Mouse (Mus musculus) neural tube, embryonic 14.5 days (tissue): Measurements from ENCODE around the gene Dscam. TPM values are rescaled to one million over a fixed set of nuclear protein-coding genes. Genes with fewer than 3 reads are reported as not detected.

Experiments used
- ATAC-seq: fragments of 200-750 bp; cut with Nextera tagmentation; 2 replicates; pipeline ENCODE4 v1.8.0; 2017; ENCODE audit warnings: low read depth, mild to moderate bottlenecking, moderate TSS enrichment, moderate library complexity
- H3K27ac ChIP-seq: fragments of 300-500 bp; sonication (generic); 2 replicates; pipeline ENCODE4 v1.5.1; 2014; ENCODE audit warnings: low read depth, mild to moderate bottlenecking, control low read depth, low read length, moderate library complexity, mixed read lengths
- H3K27me3 ChIP-seq: fragments of 300-500 bp; sonication (generic); 2 replicates; pipeline ENCODE4 v1.6.1; 2014; ENCODE audit warnings: low read length; ENCODE audit not compliant: control insufficient read depth, insufficient read depth
- H3K36me3 ChIP-seq: fragments of 300-500 bp; sonication (generic); 2 replicates; pipeline ENCODE4 v1.6.1; 2014; ENCODE audit warnings: low read length, mixed read lengths; ENCODE audit not compliant: control insufficient read depth, insufficient read depth
- H3K4me1 ChIP-seq: fragments of 300-500 bp; sonication (generic); 2 replicates; pipeline ENCODE4 v1.6.1; 2014; ENCODE audit warnings: low read length; ENCODE audit not compliant: control insufficient read depth, insufficient read depth
- H3K4me2 ChIP-seq: fragments of 300-500 bp; sonication (generic); 2 replicates; pipeline ENCODE4 v1.6.1; 2014; ENCODE audit warnings: mild to moderate bottlenecking, low read depth, low read length, control low read depth
- H3K4me3 ChIP-seq: fragments of 300-500 bp; sonication (generic); 2 replicates; pipeline ENCODE4 v1.5.1; 2014; ENCODE audit warnings: low read depth, low read length, control low read depth, mixed read lengths
- H3K9ac ChIP-seq: fragments of 300-500 bp; sonication (generic); replicated peaks from 2 replicates; pipeline ENCODE4 v1.6.1; 2014; ENCODE audit warnings: low read depth, mild to moderate bottlenecking, control low read depth, low read length, mixed read lengths
- H3K9me3 ChIP-seq: fragments of 300-500 bp; sonication (generic); 2 replicates; pipeline ENCODE4 v1.6.1; 2016; ENCODE audit warnings: low read length; ENCODE audit not compliant: control insufficient read depth
- WGBS: fragments of 180-500 bp; shearing (Covaris S2); extraction: QIAGEN DNeasy Blood & Tissue Kit; methylation state at CpG from one replicate; pipeline ENCODE4 v1.1.7; 2014; 5-methylcytosine and 5-hydroxymethylcytosine counted together
- polyA plus RNA-seq: library from polyadenylated mRNA; unstranded; fragments of >200 nt; fragmentation: Nextera tagmentation; extraction: Ambion mirVana; gene quantifications from 2 replicates; pipeline ENCODE4 v1.2.1, GENCODE M21; 2014

Dscam gene
- polyA plus RNA-seq, 1 experiment from 2014 or later: 19.9 TPM

DNA sequence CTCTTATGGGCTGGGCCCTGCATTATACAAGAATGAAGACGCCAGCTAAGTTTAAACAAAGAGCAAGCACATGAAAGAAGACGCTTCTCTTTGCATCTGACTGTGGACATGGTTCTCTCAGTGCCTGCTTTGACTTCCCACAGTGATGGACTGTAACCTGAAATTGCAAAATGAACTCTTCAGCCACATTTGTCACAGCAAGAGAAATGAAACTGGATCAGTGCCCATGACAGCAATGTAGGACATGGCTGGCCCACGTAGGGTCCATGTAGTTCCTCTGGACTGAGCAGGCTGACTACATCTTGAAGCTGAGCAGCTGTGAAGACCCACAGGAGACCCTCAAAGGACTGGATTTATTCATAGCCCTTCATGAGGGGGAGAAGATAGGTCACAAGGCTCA, 108.3 kb downstream of the Dscam start:
- Histone ChIP-seq H3K27me3 (no peaks in the 10 kb centered on the region), H3K27ac (no peak overlapping the region), H3K4me2 (no peak overlapping the region), H3K4me3 (no peak overlapping the region), H3K4me1 (no peaks in the 10 kb centered on the region), H3K9me3 (no peaks in the 10 kb centered on the region), H3K9ac (no peak overlapping the region), H3K36me3 (no peaks in the 10 kb centered on the region)
- 88% methylated on average over 3 of the region's 3 CpGs for WGBS
- ATAC-seq: no peak

DNA sequence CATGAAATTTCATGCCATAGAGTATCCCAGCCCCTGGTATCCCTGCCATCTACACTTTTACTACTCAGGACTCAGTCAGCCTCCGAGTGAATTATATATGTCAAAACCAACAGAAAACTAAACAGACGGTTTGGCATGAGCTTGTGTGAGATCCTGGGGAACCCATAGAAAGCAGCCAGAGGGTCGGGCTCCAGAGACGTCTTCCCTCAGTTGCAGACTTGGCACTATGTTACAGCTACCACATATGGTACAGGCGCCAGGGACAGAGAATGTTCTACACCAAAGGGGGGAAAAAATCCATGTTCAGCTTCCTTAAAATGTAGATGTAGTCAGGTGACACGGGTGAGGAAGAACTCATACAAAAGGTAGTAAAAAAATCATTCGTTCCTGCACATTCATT, 109.2 kb downstream of the Dscam start:
- H3K9me3 ChIP-seq: no peaks in the 10 kb centered on the region
- H3K4me1 ChIP-seq: no peaks in the 10 kb centered on the region
- no peak overlapping the region for H3K4me2 ChIP-seq
- H3K27me3 ChIP-seq: no peaks in the 10 kb centered on the region
- 89% methylated on average over 7 of the region's 7 CpGs for WGBS
- H3K36me3 ChIP-seq: no peaks in the 10 kb centered on the region
- H3K9ac ChIP-seq: no peak overlapping the region
- H3K4me3 ChIP-seq: no peak overlapping the region
- H3K27ac ChIP-seq: no peak overlapping the region
- ATAC-seq: no peak

DNA sequence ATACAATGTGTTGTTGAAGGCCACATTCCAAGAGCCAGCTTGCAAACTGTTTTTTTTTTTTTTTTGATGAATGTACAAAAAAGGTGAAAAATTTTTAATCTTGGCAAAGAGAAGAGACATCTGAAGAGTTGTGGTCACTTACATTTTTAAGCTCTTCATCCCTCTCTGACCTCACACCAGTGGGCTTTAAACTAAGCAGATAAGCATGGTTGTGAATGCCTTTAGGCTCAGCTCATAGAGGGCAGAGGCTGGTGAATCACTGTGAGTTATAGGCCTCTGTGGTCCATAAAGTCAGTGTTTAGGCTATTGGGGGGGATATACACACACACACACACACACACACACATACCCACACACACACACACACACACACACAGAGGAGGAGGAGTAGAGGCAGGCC, 109.8 kb downstream of the Dscam start:
- H3K9me3 ChIP-seq: no peaks in the 10 kb centered on the region
- H3K36me3 ChIP-seq: no peaks in the 10 kb centered on the region
- H3K27ac ChIP-seq: no peak overlapping the region
- H3K27me3 ChIP-seq: no peaks in the 10 kb centered on the region
- no peaks in the 10 kb centered on the region for H3K4me1 ChIP-seq
- H3K9ac ChIP-seq: no peak overlapping the region
- no peak overlapping the region for H3K4me2 ChIP-seq
- ATAC-seq: no peak
- H3K4me3 ChIP-seq: no peak overlapping the region

DNA sequence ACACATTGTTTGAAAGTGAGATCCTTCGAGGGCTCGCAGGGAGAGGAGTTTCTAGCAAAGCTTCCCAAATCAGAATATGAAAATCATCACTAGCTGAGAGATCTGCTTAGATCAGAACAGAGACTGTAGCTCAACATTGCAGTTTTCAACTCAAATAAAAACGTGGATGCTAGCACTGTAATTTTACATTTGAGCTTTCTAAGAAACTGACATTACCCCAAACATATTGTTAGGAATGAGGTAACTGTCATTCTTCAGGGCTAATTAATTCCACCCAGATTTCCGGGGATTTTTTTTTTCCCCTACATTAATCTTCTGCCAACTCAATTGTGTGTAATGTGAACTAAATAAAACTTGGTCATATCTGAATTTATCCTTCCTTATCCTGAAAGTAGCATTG, 110.3 kb downstream of the Dscam start:
- no peak overlapping the region for H3K4me3 ChIP-seq

DNA sequence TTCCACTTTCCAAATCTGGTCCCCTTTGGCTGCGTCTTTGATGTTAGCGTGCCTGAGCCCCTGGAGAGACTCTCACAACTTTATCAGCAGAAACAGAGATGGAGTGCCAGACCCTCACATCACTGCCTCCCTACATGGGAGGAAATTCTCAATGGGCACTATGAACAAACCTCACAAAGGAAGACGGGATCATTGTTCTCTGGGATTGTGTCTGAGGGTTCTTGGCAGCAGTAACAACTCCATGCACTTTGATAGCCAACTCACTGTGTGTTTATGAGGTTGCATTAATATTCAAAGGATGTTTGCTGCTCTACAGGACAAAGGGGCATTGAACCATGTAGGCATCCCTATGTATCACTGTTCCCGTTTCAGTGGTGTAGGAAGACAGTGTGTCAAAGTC, 135.3 kb downstream of the Dscam start:
- Histone ChIP-seq H3K4me3 (no peak overlapping the region), H3K4me1 (no peaks in the 10 kb centered on the region), H3K36me3 (no peaks in the 10 kb centered on the region), H3K9me3 (no peaks in the 10 kb centered on the region), H3K4me2 (no peak overlapping the region), H3K27ac (no peak overlapping the region), H3K27me3 (no peaks in the 10 kb centered on the region), H3K9ac (no peak overlapping the region)
- WGBS: 58% methylated on average over 4 of the region's 4 CpGs
- no peak for ATAC-seq

More for the DNA sequence above, 110.3 kb downstream of the Dscam start:
- ATAC-seq: no peak
- no peaks in the 10 kb centered on the region for H3K4me1 ChIP-seq
- no peaks in the 10 kb centered on the region for H3K36me3 ChIP-seq
- H3K27ac ChIP-seq: no peak overlapping the region
- H3K27me3 ChIP-seq: no peaks in the 10 kb centered on the region
- 75% methylated on average over 4 of the region's 4 CpGs for WGBS
- H3K4me2 ChIP-seq: no peak overlapping the region
- H3K9ac ChIP-seq: no peak overlapping the region
- H3K9me3 ChIP-seq: no peaks in the 10 kb centered on the region

DNA sequence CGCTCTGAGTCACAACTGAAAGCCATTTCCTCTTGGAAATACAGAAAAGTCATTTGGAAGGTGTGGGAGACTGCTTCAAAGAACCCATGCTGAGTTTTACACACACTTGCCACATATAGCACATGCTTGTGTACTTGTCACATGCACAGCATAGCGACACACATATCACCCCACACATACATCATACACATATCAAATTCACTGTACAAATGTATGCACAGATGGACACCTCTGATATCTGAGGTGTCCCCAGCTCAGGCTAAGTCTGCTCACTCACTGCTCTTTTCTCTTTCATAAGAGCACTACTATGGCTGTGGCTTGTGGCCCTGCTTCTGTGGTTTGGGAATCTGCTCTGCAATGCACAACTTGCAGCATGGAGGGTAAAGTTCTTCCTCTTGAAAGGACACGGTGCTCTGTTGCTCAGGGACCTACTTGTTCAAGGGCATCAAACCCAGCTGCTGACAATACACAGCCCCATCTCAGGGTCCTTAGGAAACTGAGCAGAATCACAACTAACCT, 137.0 kb downstream of the Dscam start:
- H3K4me3 ChIP-seq: no peak overlapping the region
- H3K9me3 ChIP-seq: no peaks in the 10 kb centered on the region
- H3K4me1 ChIP-seq: no peaks in the 10 kb centered on the region
- no peak for ATAC-seq
- H3K27ac ChIP-seq: no peak overlapping the region
- H3K9ac ChIP-seq: no peak overlapping the region
- no peaks in the 10 kb centered on the region for H3K36me3 ChIP-seq
- no peak overlapping the region for H3K4me2 ChIP-seq
- H3K27me3 ChIP-seq: no peaks in the 10 kb centered on the region
- 91% methylated on average over 3 of the region's 3 CpGs for WGBS

DNA sequence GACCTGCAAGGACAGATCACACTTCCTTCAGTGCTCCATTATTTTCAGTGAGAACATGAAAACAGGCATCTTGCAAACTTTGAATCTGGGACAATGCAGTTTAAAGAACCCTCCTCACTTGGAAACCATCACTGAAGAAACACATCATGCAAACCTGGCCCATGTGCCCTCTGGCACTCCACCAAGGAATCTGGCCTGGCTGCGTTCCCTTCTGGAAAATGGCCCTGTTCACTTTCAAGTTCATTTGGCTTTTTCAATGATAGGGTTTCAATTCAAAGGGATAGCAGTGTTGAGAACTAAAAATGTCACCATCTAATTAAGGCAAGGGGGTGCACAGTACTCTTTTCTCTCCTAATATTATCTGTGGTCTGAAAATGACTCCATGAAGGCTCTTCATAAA, 142.9 kb downstream of the Dscam start:
- no peak overlapping the region for H3K4me3 ChIP-seq
- no peak for ATAC-seq
- no peak overlapping the region for H3K27ac ChIP-seq

DNA sequence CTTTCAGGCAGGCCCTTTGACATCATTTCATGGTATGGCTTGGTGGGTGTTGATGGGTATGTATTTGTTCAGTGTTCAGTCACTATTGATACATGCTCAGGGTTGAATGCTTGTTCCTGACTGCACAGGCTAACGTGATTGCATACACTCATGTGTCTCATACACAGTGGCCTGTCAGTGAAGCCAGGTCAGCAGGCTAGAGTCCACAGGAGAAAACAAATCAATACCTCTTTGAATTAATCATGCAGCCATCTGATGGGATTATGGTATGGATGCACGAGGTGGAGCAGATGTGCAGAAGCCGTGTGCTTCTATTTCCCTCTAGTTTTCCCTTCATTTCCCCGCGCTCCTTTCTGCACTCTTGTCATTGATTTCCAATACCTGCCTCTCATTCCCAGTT, 143.7 kb downstream of the Dscam start:
- Histone ChIP-seq H3K36me3 (no peaks in the 10 kb centered on the region), H3K27me3 (no peaks in the 10 kb centered on the region), H3K9ac (no peak overlapping the region), H3K4me1 (no peaks in the 10 kb centered on the region), H3K4me2 (no peak overlapping the region), H3K9me3 (no peaks in the 10 kb centered on the region), H3K27ac (no peak overlapping the region), H3K4me3 (no peak overlapping the region)
- ATAC-seq: no peak
- 89% methylated on average over 5 of the region's 5 CpGs for WGBS

More for the DNA sequence above, 142.9 kb downstream of the Dscam start:
- no peak overlapping the region for H3K4me2 ChIP-seq
- no peaks in the 10 kb centered on the region for H3K27me3 ChIP-seq
- WGBS: 64% methylated on average over 1 of the region's 1 CpGs
- no peaks in the 10 kb centered on the region for H3K36me3 ChIP-seq
- H3K9ac ChIP-seq: no peak overlapping the region
- no peaks in the 10 kb centered on the region for H3K9me3 ChIP-seq
- no peaks in the 10 kb centered on the region for H3K4me1 ChIP-seq

DNA sequence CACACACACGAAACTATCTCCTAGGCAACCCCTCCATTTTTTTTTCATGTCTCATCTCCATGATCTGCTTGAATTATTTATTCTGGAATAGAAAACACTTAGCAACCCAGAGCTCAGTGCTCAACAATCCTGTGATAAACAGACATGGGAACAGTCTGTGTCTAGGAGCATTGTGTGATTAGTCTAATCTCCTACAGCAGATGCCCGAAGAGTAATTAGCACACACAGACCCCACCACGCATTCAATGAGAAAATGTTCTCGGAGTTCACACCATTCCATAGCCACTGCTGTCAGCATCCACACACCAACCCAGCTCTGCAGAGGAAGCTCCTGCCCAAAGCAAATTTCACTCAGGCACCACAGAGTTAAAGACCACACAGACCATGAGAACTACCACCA, 146.1 kb downstream of the Dscam start:
- H3K9ac ChIP-seq: no peak overlapping the region
- no peak for ATAC-seq
- 70% methylated on average over 4 of the region's 4 CpGs for WGBS
- no peaks in the 10 kb centered on the region for H3K4me1 ChIP-seq
- no peaks in the 10 kb centered on the region for H3K27me3 ChIP-seq
- H3K36me3 ChIP-seq: no peaks in the 10 kb centered on the region
- H3K27ac ChIP-seq: no peak overlapping the region
- H3K4me3 ChIP-seq: no peak overlapping the region
- no peak overlapping the region for H3K4me2 ChIP-seq
- no peaks in the 10 kb centered on the region for H3K9me3 ChIP-seq

DNA sequence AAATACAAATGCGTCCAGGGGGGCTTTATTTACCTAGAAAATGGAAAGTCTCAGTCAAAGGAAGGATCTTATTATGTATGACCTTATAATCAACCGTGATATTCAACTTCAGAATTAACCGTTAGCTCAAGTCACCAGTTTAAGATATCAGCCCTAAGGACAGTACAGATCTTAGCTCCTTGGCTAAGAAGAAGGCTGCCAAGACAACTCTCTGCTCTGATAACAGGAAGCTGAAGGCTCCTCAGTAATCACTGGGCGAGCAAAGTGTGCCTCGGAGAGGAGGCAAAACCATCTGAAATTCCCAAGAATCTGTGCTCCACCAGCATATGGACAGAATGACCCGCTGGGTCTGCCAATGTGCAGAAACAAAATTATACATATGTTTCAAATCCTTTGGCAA, 149.1 kb downstream of the Dscam start:
- H3K36me3 ChIP-seq: no peaks in the 10 kb centered on the region
- no peak overlapping the region for H3K27ac ChIP-seq
- 86% methylated on average over 6 of the region's 6 CpGs for WGBS
- no peak overlapping the region for H3K4me2 ChIP-seq
- no peak overlapping the region for H3K9ac ChIP-seq
- H3K4me3 ChIP-seq: no peak overlapping the region
- no peaks in the 10 kb centered on the region for H3K4me1 ChIP-seq
- no peak for ATAC-seq
- H3K27me3 ChIP-seq: no peaks in the 10 kb centered on the region
- H3K9me3 ChIP-seq: no peaks in the 10 kb centered on the region
